In genomic region chr10:71447661-71448060, GRCm38 (mm10) we compare ENCODE assay signal across 22 mouse cellular contexts.
DNase-seq lines count a peak whose midpoint lies in the region; ATAC-seq and TF ChIP-seq lines count a peak whose summit lies in the region.
"Had no signal": no experiment of that assay in that cellular context is flagged by ENCODE, and none has a peak within 500 bp of the region (broad histone marks: within the 10 kb centered on the region; RNA-seq: fewer than 3 reads in every experiment).

No protein-coding gene starts in this region.

- H3K4me1 ChIP-seq in ES-Bruce4 (ENCODE audit: control insufficient read depth, insufficient read depth, low read length), result peaks cover 2% of the 10 kb centered on the region
- no peaks in the 10 kb centered on the region for H3K4me1 ChIP-seq in hindbrain, postnatal 0 days (ENCODE audit: insufficient read depth, low read length)
- H3K4me1 ChIP-seq: embryonic facial prominence, embryonic 10.5 days; embryonic facial prominence, embryonic 12.5 days; forebrain, embryonic 13.5 days; forebrain, embryonic 15.5 days had no signal

- 73% methylated on average over 8 of the region's 8 CpGs for WGBS in hindbrain, postnatal 0 days

- no peak overlapping the region for H3K4me3 ChIP-seq in ES-Bruce4 (ENCODE audit: low read depth, low read length)
- H3K4me3 ChIP-seq in hindbrain, postnatal 0 days (ENCODE audit: low read length), result no peak overlapping the region
- H3K4me3 ChIP-seq: embryonic facial prominence, embryonic 10.5 days; embryonic facial prominence, embryonic 12.5 days; forebrain, embryonic 13.5 days; forebrain, embryonic 15.5 days had no signal

- H3K9ac ChIP-seq in ES-Bruce4 (ENCODE audit: low read depth, poor library complexity, severe bottlenecking), result no peak overlapping the region
- no peak overlapping the region for H3K9ac ChIP-seq in hindbrain, postnatal 0 days (replicated peaks; ENCODE audit: low read length)
- H3K9ac ChIP-seq: embryonic facial prominence, embryonic 12.5 days; forebrain, embryonic 13.5 days; forebrain, embryonic 15.5 days; forebrain, postnatal 0 days had no signal

- H3K27ac ChIP-seq in ES-Bruce4 (ENCODE audit: insufficient read depth, low read length), result peak overlapping the region; percentile 78
- H3K27ac ChIP-seq in hindbrain, postnatal 0 days, result no peak overlapping the region
- H3K27ac ChIP-seq: embryonic facial prominence, embryonic 10.5 days; embryonic facial prominence, embryonic 12.5 days; forebrain, embryonic 13.5 days; forebrain, embryonic 15.5 days had no signal

- DNase-seq in ES-CJ7 (ENCODE audit: low read depth, low spot score) (peak; percentile 86), R1 (ENCODE audit: low read depth, low spot score) (peak; percentile 88)
- no peak for DNase-seq in right cerebral cortex, adult 18-20 months
- no peak for DNase-seq in hindbrain, postnatal 0 days (ENCODE audit: low spot score)
- no peak for DNase-seq in gastrocnemius, postnatal 36 days
- DNase-seq: adrenal gland, adult 8-10 months; adrenal gland, postnatal 14 days; adrenal gland, postnatal 36 days; cerebellum, adult 11-12 months; cerebellum, adult 2 months; cerebellum, adult 9-10 months; cerebellum, postnatal 10 days; cerebellum, postnatal 25 days; forebrain, postnatal 0 days had no signal

- no peak for TF ChIP-seq POLR2A in ES-Bruce4 (IDR thresholded peaks at IDR 0.05; ENCODE audit: insufficient read depth, low read length)

- peak; percentile 61 for TF ChIP-seq EP300 in ES-Bruce4 (IDR thresholded peaks at IDR 0.05; ENCODE audit: insufficient read depth, low read depth, low read length)

- no peak for TF ChIP-seq CTCF in ES-Bruce4 (IDR thresholded peaks at IDR 0.05; ENCODE audit: low read depth, low read length)
- TF ChIP-seq CTCF in hindbrain, postnatal 0 days (IDR thresholded peaks at IDR 0.05; ENCODE audit: low read depth), result no peak

- H3K9me3 ChIP-seq in ES-Bruce4 (replicated peaks; ENCODE audit: control insufficient read depth, insufficient read depth, low read length, poor library complexity, severe bottlenecking), result peaks cover 29% of the 10 kb centered on the region
- no peaks in the 10 kb centered on the region for H3K9me3 ChIP-seq in hindbrain, postnatal 0 days (ENCODE audit: low read length)
- H3K9me3 ChIP-seq: embryonic facial prominence, embryonic 10.5 days; embryonic facial prominence, embryonic 12.5 days; forebrain, embryonic 15.5 days had no signal

- H3K4me2 ChIP-seq in hindbrain, postnatal 0 days (ENCODE audit: low read depth, low read length), result no peak overlapping the region
- H3K4me2 ChIP-seq: embryonic facial prominence, embryonic 12.5 days; forebrain, embryonic 13.5 days; forebrain, embryonic 15.5 days had no signal

- no peaks in the 10 kb centered on the region for H3K36me3 ChIP-seq in ES-Bruce4 (ENCODE audit: control insufficient read depth, insufficient read depth, low read length, poor library complexity, severe bottlenecking)
- H3K36me3 ChIP-seq in hindbrain, postnatal 0 days (ENCODE audit: insufficient read depth, low read length), result no peaks in the 10 kb centered on the region
- H3K36me3 ChIP-seq: embryonic facial prominence, embryonic 10.5 days; embryonic facial prominence, embryonic 12.5 days; forebrain, embryonic 15.5 days; G1E had no signal

- no peak; the same call in 1 of the 2 replicates for ATAC-seq in hindbrain, postnatal 0 days
- ATAC-seq: activated CD4-positive, CD25-positive, alpha-beta regulatory T cell, adult 4 months; forebrain, embryonic 13.5 days; forebrain, embryonic 15.5 days; forebrain, postnatal 0 days; Patski had no signal

- intact Hi-C loops in gastrocnemius, postnatal 36 days (cut with DNase I), result no loop called here

- H3K27me3 ChIP-seq in ES-Bruce4 (ENCODE audit: control insufficient read depth, insufficient read depth, low read length, poor library complexity, severe bottlenecking), result no peaks in the 10 kb centered on the region
- no peaks in the 10 kb centered on the region for H3K27me3 ChIP-seq in hindbrain, postnatal 0 days (ENCODE audit: insufficient read depth, low read length)
- H3K27me3 ChIP-seq: embryonic facial prominence, embryonic 12.5 days; forebrain, embryonic 13.5 days; forebrain, embryonic 15.5 days; Patski had no signal

Comparison
In these comparisons a context has a peak if more than half of its experiments do, and no peak if none do; other contexts are left out.
1. DNase-seq: peak in ES-CJ7 (single experiment) and R1 (single experiment); none in right cerebral cortex, adult 18-20 months (single experiment), hindbrain, postnatal 0 days (single experiment) and gastrocnemius, postnatal 36 days (0 of 2).